Mouse (Mus musculus) hindbrain, embryonic 15.5 days (tissue): ENCODE measurements around the gene Tead1. TPM values are rescaled to one million over a fixed set of nuclear protein-coding genes. Genes with fewer than 3 reads are reported as not detected.

Experiments used
- ATAC-seq: fragments of 200-750 bp; cut with Nextera tagmentation; 2 replicates; pipeline ENCODE4 v1.8.0; 2017; ENCODE audit warnings: low read depth, moderate number of reproducible peaks, moderate TSS enrichment; ENCODE audit not compliant: low FRiP score
- H3K27ac ChIP-seq: fragments of 300-500 bp; sonication (generic); replicated peaks from 2 replicates; pipeline ENCODE4 v1.5.1; 2015; ENCODE audit warnings: mild to moderate bottlenecking, inconsistent platforms
- H3K27me3 ChIP-seq: fragments of 300-500 bp; sonication (generic); 2 replicates; pipeline ENCODE4 v1.6.1; 2015; ENCODE audit warnings: control low read depth, inconsistent platforms
- H3K36me3 ChIP-seq: fragments of 300-500 bp; sonication (generic); 2 replicates; pipeline ENCODE4 v1.6.1; 2015; ENCODE audit warnings: control low read depth, inconsistent platforms
- H3K4me1 ChIP-seq: fragments of 300-500 bp; sonication (generic); replicated peaks from 2 replicates; pipeline ENCODE4 v1.6.1; 2015; ENCODE audit warnings: control low read depth, inconsistent platforms
- H3K4me2 ChIP-seq: fragments of 300-500 bp; sonication (generic); 2 replicates; pipeline ENCODE4 v1.6.1; 2015; ENCODE audit warnings: moderate library complexity, mild to moderate bottlenecking, inconsistent platforms
- H3K4me3 ChIP-seq: fragments of 300-500 bp; sonication (generic); 2 replicates; pipeline ENCODE4 v1.5.1; 2015; ENCODE audit warnings: mild to moderate bottlenecking, inconsistent platforms
- H3K9ac ChIP-seq: fragments of 300-500 bp; sonication (generic); 2 replicates; pipeline ENCODE4 v1.6.1; 2015; ENCODE audit warnings: inconsistent platforms
- H3K9me3 ChIP-seq: fragments of 300-500 bp; sonication (generic); 2 replicates; pipeline ENCODE4 v1.6.1; 2016; ENCODE audit warnings: control low read depth, inconsistent platforms
- WGBS: fragments of 180-500 bp; shearing (Covaris S2); methylation state at CpG from one replicate; pipeline ENCODE4 v1.1.7; 2015; 5-methylcytosine and 5-hydroxymethylcytosine counted together
- polyA plus RNA-seq: library from polyadenylated mRNA; unstranded; fragments of >200 nt; fragmentation: Nextera tagmentation; extraction: Ambion mirVana; gene quantifications from 2 replicates; pipeline ENCODE4 v1.2.1, GENCODE M21; 2015

The Tead1 gene
- polyA plus RNA-seq, 1 experiment from 2014 or later: 15.3 TPM

DNA sequence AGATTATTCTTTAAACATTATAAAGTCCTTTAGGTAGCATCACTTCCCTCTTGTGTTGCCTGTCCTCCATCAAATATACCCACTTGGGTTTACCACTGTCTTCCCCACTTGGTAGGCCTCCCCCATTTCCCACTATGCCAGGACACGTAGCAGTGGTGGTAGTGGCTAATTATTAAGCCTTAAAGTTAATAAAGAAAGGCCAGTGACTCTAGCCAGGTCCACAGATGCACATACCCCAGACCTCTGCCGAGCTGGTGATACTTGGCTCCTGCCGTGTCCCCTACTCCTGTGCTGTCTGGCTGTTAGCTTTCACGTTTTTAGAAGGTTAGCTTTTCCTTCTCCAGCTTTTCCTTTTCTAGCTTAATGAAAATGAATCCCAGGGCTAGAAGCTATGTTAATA is 152.3 kb downstream of the Tead1 start:
- Histone ChIP-seq H3K27ac (no peak overlapping the region), H3K9ac (no peak overlapping the region), H3K4me1 (peaks cover 34% of the 10 kb centered on the region), H3K36me3 (no peaks in the 10 kb centered on the region), H3K9me3 (no peaks in the 10 kb centered on the region), H3K4me3 (no peak overlapping the region), H3K27me3 (no peaks in the 10 kb centered on the region), H3K4me2 (no peak overlapping the region)
- ATAC-seq: no peak
- 63% methylated on average over 4 of the region's 4 CpGs for WGBS

DNA sequence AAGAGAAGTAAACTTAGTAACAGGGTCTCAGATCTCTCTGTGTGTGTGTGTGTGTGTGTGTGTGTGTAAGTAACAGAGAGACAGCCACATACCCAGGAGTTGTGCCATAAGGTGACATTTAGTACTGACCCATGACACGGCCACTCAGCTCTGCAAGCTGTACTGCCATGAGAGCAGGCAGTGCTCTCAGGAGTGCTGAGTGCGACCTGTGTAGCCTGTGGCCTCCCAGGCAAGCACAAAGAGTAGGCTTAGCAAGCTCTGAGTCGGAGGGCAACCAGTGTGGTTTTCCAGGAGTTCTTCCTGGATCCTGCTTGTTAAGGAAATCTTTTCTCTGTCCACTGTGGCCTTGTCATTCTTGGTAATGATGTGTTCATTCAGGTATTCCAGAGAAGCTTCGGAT is 154.0 kb downstream of the Tead1 start:
- 87% methylated on average over 4 of the region's 4 CpGs for WGBS
- Histone ChIP-seq H3K4me3 (no peak overlapping the region), H3K27ac (no peak overlapping the region), H3K9me3 (no peaks in the 10 kb centered on the region), H3K27me3 (no peaks in the 10 kb centered on the region), H3K9ac (no peak overlapping the region), H3K4me1 (peaks cover 19% of the 10 kb centered on the region), H3K36me3 (no peaks in the 10 kb centered on the region), H3K4me2 (no peak overlapping the region)
- no peak for ATAC-seq

DNA sequence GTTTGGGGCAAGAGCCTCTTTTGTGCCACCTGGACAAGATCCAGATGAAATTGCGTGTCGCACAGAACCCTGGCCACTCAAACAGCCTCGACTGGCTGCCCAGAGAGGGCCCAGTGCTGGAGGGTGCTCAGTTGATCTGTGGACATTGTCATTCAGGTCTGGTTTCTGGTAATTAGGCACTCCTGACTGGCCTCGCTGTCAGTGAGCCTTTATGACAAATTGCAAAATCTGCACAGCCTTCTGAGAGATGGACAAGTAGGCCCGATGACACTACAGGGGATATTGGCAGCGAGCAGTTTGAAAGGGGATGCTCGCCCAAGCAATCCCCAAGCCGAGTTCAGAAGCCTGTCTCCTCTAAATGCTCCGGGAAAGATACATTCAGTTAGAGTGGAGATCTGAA is 157.0 kb downstream of the Tead1 start:
- Histone ChIP-seq H3K36me3 (no peaks in the 10 kb centered on the region), H3K4me1 (peaks cover 32% of the 10 kb centered on the region), H3K4me3 (no peak overlapping the region), H3K4me2 (no peak overlapping the region), H3K9ac (no peak overlapping the region), H3K27me3 (no peaks in the 10 kb centered on the region), H3K9me3 (no peaks in the 10 kb centered on the region), H3K27ac (0 out of 2 replicates have a peak overlapping the region, but pooled peaks have one; percentile 4)
- ATAC-seq: no peak
- WGBS: 58% methylated on average over 9 of the region's 9 CpGs

DNA sequence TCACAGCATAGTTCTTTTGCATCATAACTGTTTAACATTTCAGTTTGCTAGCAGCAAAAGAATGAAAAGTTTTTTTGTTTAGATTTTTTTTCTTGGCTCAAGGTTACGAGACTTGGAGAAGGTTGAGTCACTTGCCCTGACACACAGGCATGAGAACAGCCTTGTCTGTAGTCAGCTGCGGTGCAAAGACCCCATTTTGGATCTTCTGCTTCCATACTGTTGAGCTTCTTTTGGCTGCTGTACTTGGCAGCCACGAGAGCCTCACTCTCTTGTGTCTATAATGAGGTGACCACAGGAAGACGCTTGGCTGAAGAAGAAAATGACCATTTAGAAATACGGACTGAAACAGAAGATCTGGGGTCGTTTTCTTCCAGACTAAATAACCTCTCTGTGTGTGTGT is 159.0 kb downstream of the Tead1 start:
- Histone ChIP-seq H3K4me1 (peaks cover 40% of the 10 kb centered on the region), H3K27me3 (no peaks in the 10 kb centered on the region), H3K9ac (no peak overlapping the region), H3K36me3 (no peaks in the 10 kb centered on the region), H3K9me3 (no peaks in the 10 kb centered on the region), H3K27ac (no peak overlapping the region), H3K4me2 (no peak overlapping the region), H3K4me3 (no peak overlapping the region)
- 84% methylated on average over 6 of the region's 6 CpGs for WGBS
- ATAC-seq: no peak

DNA sequence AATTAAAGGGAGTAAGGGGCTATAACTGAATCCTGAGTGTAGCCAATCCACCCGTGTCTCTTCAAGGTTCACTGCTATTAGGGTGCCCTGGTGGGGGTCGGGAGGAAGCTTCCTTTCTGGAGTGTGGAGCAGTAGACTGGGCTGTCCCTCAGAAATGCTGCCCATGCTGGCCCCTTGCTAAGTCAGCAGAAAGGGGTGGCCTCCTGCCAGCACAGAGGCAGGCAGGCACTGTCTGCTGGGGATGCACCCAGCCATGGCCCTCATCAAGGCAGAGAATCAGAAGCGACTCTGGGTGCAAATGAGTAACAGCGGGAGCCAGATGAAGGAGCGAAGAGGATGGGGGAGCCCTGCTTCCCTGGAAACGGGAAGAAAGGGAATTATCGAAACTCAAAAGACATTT is 161.2 kb downstream of the Tead1 start:
- H3K4me1 ChIP-seq: peaks cover 40% of the 10 kb centered on the region
- H3K27ac ChIP-seq: peak overlapping the region; percentile 76
- H3K36me3 ChIP-seq: no peaks in the 10 kb centered on the region
- H3K9ac ChIP-seq: no peak overlapping the region
- no peak overlapping the region for H3K4me2 ChIP-seq
- WGBS: 18% methylated on average over 7 of the region's 7 CpGs
- peak; percentile 59 for ATAC-seq
- no peaks in the 10 kb centered on the region for H3K9me3 ChIP-seq
- no peak overlapping the region for H3K4me3 ChIP-seq
- H3K27me3 ChIP-seq: no peaks in the 10 kb centered on the region

DNA sequence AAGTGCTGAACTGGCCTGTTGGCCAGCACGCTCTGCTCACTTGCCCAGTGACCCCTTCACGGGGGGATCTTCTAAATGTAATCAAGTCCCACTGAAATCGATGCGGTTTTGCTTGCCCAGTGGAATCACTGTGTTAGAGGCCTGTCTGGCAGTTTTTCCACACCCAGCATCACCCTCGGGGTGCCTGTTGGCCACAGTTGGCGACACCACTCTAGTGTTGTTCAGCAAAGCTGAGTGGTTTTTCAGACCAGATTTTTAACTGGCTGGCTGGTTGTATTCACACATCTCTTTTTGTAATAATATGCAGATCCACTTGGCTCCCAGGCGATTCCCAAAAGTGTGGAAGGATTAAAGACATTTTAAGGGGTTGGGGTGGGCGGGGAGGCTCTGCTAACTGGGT is 161.8 kb downstream of the Tead1 start:
- no peak overlapping the region for H3K4me3 ChIP-seq
- no peak overlapping the region for H3K9ac ChIP-seq
- no peak for ATAC-seq
- no peak overlapping the region for H3K4me2 ChIP-seq
- WGBS: 22% methylated on average over 8 of the region's 8 CpGs
- no peaks in the 10 kb centered on the region for H3K36me3 ChIP-seq
- peak overlapping the region; percentile 76 for H3K27ac ChIP-seq
- no peaks in the 10 kb centered on the region for H3K27me3 ChIP-seq
- H3K4me1 ChIP-seq: peaks cover 37% of the 10 kb centered on the region
- no peaks in the 10 kb centered on the region for H3K9me3 ChIP-seq

DNA sequence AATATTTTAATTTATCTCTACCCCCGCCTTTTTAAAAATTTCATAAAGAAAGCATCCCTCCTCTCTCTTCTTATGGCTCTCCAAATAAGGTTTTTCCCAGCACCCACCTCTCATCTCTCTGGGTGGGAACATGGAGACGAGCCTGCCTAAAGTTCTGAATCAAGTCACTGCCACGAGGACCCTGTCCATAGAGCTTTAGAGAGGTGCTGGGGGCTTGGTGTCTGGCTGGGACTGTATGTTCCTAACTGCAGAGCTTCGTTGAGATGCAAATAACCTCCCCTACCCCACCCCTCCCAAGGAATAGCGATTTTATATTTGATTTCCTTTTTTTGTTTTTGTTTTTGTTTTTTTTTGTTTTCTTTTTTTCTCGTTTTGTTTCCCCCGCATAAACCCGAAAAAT is 162.4 kb downstream of the Tead1 start:
- Histone ChIP-seq H3K9me3 (no peaks in the 10 kb centered on the region), H3K27me3 (no peaks in the 10 kb centered on the region), H3K4me1 (peaks cover 31% of the 10 kb centered on the region), H3K4me2 (peak overlapping the region; percentile 50), H3K9ac (no peak overlapping the region), H3K4me3 (peak overlapping the region; percentile 27), H3K27ac (peak overlapping the region; percentile 76), H3K36me3 (no peaks in the 10 kb centered on the region)
- WGBS: 10% methylated on average over 8 of the region's 8 CpGs
- ATAC-seq: peak; percentile 28; the same call in 1 of the 2 replicates

DNA sequence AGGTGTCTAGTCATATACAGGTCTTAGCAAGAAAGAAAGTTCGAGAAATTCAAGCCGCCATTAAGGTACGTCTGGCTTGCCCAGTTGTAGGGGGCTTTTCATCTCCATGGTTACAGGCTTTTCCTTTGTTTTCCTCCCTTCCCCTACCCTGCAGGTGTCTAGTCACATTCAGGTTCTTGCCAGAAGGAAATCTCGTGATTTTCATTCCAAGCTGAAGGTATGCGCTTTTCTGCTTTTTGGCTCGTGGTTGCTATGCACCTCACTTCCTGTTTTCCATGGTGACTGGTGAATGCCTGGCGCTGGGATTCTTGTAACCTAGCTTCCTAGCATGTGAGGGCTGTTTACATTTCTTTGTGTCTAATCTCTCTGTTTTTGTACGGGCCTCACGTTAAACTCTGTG is 162.8 kb downstream of the Tead1 start:
- H3K27ac ChIP-seq: peak overlapping the region; percentile 76
- peak overlapping the region; percentile 27 for H3K4me3 ChIP-seq
- H3K9ac ChIP-seq: 0 out of 2 replicates have a peak overlapping the region, but pooled peaks have one; percentile 30
- H3K36me3 ChIP-seq: no peaks in the 10 kb centered on the region
- H3K4me1 ChIP-seq: peaks cover 31% of the 10 kb centered on the region
- H3K9me3 ChIP-seq: no peaks in the 10 kb centered on the region
- WGBS: 1% methylated on average over 9 of the region's 9 CpGs
- H3K4me2 ChIP-seq: peak overlapping the region; percentile 50
- ATAC-seq: peak; percentile 82
- no peaks in the 10 kb centered on the region for H3K27me3 ChIP-seq

DNA sequence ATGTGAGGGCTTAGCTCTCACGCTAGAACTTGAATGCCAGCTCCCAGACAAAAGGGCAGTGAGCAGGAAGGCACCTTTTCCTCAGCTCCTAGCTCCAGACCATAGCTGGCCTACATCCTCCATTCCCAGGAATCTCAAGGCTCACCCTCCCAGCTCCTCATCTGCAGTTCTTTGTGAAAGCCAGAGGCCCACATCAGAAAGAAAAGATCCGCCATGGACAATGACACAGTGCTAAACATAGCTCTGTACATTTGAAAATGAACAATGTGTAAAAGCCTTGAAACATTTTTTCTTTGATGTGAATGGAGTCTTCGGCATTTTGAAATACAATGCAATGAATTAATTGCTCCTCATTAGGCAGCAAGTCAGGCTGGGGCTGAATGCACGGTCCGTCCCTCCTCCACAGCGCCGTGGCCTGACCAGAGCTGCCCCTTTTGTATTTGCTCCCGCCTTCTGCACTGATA is 172.2 kb downstream of the Tead1 start:
- H3K4me2 ChIP-seq: no peak overlapping the region
- WGBS: 16% methylated on average over 8 of the region's 8 CpGs
- no peak overlapping the region for H3K4me3 ChIP-seq
- H3K9ac ChIP-seq: no peak overlapping the region
- H3K36me3 ChIP-seq: no peaks in the 10 kb centered on the region
- no peak for ATAC-seq
- H3K9me3 ChIP-seq: no peaks in the 10 kb centered on the region
- H3K27ac ChIP-seq: peak overlapping the region; percentile 64
- no peaks in the 10 kb centered on the region for H3K27me3 ChIP-seq
- H3K4me1 ChIP-seq: peaks cover 53% of the 10 kb centered on the region

DNA sequence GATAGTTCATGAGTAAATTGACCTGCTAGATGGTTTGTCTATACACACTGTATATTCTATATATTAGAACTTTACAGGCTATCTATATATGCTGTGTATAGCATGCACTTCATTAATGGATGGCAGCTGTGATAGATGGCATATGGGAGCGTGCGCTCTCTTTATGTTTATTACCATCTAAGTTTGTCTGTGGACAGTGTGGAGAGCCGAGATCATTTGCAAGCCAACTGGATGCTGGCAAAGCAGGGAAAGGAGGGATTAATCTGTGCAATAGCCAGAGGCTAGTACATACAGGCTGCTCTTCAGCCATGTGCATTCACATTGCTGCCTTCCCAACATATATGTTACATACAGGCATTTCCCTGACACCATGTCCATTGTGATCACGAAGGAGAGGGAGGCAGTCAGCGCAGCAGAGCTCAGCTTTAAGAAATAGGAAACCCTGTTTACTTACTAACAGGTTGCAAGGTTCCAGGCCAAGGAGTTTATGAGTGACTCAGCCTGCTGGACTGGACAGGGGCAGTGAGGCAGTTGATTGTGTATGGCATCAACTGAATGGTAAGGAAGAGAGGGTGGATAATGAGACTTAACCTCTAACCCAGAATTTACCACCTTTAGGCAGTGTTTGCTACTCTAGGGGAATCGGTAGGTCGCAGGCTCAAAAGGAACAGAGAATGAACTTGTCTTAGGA is 173.2 kb downstream of the Tead1 start:
- H3K4me3 ChIP-seq: no peak overlapping the region
- no peak overlapping the region for H3K9ac ChIP-seq
- H3K27ac ChIP-seq: peak overlapping the region; percentile 27; the same call in 1 of the 2 replicates
- 43% methylated on average over 7 of the region's 7 CpGs for WGBS
- H3K36me3 ChIP-seq: no peaks in the 10 kb centered on the region
- H3K4me2 ChIP-seq: no peak overlapping the region
- ATAC-seq: no peak
- no peaks in the 10 kb centered on the region for H3K27me3 ChIP-seq
- H3K9me3 ChIP-seq: no peaks in the 10 kb centered on the region
- peaks cover 58% of the 10 kb centered on the region for H3K4me1 ChIP-seq

DNA sequence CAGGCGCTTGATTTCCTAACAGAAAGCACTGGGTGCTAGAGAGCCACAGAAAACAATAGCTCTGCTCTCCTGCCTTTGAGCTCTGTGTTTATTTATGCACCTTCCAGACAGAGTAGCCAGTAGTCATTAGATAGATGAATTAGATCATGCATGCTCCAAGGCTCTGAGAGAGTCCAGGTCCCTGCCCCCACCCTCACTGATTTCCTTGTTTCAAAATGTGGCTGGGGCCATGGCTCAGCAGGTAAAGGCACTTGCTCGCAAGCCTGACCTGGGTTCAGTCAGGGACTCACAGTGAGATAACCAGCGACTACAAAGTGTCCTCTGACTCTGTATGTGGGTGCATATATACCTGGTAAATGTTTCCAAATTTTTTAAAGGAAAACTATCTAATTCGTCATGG is 174.7 kb downstream of the Tead1 start:
- peaks cover 58% of the 10 kb centered on the region for H3K4me1 ChIP-seq
- ATAC-seq: no peak
- 62% methylated on average over 4 of the region's 4 CpGs for WGBS

DNA sequence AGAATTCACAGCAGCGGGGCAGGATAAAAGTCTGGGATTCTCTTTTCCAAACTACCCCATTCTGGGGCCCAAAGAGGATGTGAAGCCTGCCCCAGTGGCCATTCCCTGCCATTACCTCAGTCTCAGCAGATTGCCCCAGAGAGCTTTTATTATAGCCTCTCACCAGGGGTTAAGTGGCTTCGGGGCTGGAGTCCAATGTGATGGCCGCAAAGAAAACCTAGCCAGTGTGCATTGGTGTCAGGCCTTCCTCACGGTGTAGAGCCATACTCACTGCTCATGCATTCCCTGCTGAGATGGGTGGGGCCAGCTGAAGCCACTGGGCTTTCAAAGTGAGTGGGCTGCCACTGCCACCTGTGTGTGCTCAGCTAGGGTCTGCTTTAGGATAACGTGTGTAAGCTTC is 175.4 kb downstream of the Tead1 start:
- no peak overlapping the region for H3K4me2 ChIP-seq
- H3K4me1 ChIP-seq: peaks cover 58% of the 10 kb centered on the region
- H3K4me3 ChIP-seq: no peak overlapping the region
- WGBS: 23% methylated on average over 5 of the region's 5 CpGs
- no peak overlapping the region for H3K27ac ChIP-seq
- H3K9me3 ChIP-seq: no peaks in the 10 kb centered on the region
- no peak for ATAC-seq
- no peaks in the 10 kb centered on the region for H3K36me3 ChIP-seq
- no peak overlapping the region for H3K9ac ChIP-seq
- H3K27me3 ChIP-seq: no peaks in the 10 kb centered on the region

More for the DNA sequence above, 174.7 kb downstream of the Tead1 start:
- H3K27ac ChIP-seq: no peak overlapping the region
- H3K4me3 ChIP-seq: no peak overlapping the region
- H3K9me3 ChIP-seq: no peaks in the 10 kb centered on the region
- no peaks in the 10 kb centered on the region for H3K36me3 ChIP-seq
- H3K27me3 ChIP-seq: no peaks in the 10 kb centered on the region
- H3K4me2 ChIP-seq: no peak overlapping the region
- H3K9ac ChIP-seq: no peak overlapping the region

DNA sequence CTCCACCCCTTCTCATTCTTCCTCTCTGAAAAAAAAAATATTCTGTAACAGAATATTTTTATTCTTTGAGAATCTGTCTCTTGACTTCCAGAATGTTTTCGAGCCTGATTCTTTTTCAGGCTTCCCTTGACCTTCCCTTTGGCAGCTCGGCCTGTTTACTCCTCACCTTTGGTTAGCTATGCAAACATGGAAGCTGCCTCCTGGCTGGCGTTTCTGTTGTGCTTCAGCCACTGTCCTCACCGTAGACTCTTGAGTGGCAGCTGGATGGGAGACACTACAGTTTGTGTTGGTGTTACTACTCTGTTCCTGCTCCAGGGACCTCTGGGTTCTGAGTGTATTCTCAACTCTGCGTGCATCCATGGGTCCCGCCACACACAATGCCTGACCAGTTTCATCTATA is 176.3 kb downstream of the Tead1 start:
- Histone ChIP-seq H3K27ac (no peak overlapping the region), H3K4me2 (no peak overlapping the region), H3K4me3 (no peak overlapping the region), H3K9me3 (no peaks in the 10 kb centered on the region), H3K36me3 (no peaks in the 10 kb centered on the region), H3K9ac (no peak overlapping the region), H3K4me1 (peaks cover 58% of the 10 kb centered on the region), H3K27me3 (no peaks in the 10 kb centered on the region)
- 58% methylated on average over 6 of the region's 6 CpGs for WGBS
- ATAC-seq: no peak
